Mouse (Mus musculus): Measurements from ENCODE around the gene Stk32c.

DNA sequence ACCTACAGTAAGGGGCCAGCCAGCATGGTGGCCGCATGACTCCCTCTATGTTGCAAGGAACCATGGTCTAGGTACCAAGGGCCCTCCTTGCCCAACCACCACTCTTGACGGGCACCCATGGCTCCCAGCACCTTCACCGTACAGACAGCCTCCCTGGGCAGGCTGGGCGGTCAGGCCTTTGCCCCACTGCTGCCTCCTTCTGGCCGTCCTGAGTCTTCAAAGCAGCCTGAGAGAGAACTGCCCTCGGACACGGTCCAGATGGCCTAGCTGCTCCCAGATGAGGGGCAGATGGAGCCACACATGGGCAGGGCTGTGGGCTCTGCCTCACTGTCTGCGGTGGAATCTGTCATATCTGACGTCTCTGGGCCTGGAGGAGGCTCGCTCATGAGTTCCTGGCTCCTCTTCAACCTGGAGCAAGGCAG is 109.1 kb downstream of the Stk32c start:
- TF ChIP-seq CTCF (IDR thresholded peaks at IDR 0.05; ENCODE audit: control insufficient read depth, insufficient read depth, insufficient replicate concordance, low read depth, low read length) (peak; percentile 26; the same call in 1 of the 2 replicates), POLR2A (IDR thresholded peaks at IDR 0.05; ENCODE audit: control insufficient read depth, low read depth, low read length) (no peak)
